Mouse (Mus musculus) liver (tissue): ENCODE measurements at regions not wholly inside any gene's neighbourhood (a gene's known extent, or its start where the extent isn't known, plus 50 kb on each side); places are given as distances from the start of the nearest gene placed in this dataset.

Experiments
- DNase-seq: peaks from one replicate; pipeline ENCODE4 v3.0.0-alpha.2; 2020; ENCODE audit warnings: mixed read lengths

GRCm38 (mm10) chr15:54677660-54678059 lies 793.0 kb downstream of the Gm7489 start:
- DNase-seq = peak; percentile 4
